Mouse (Mus musculus): Measurements from ENCODE around the gene Fcho2.

GRCm38 (mm10) chr13:98835740-98836139, 20.5 kb upstream of the Fcho2 start:
- TF ChIP-seq POLR2A (IDR thresholded peaks at IDR 0.05; ENCODE audit: low read depth, low read length) (no peak), CTCF (conservative IDR thresholded peaks at IDR 0.05 in 1 of 2, IDR thresholded peaks at IDR 0.05 in 1 of 2; ENCODE audit: low read depth in 2 of 2, low read length in 2 of 2) (no peak), POLR2AphosphoS2 (IDR thresholded peaks at IDR 0.05; ENCODE audit: low read depth, low read length) (no peak; the same call in 1 of the 2 replicates), MAFK (IDR thresholded peaks at IDR 0.05; ENCODE audit: insufficient replicate concordance, low read length) (no peak)

Measured in CH12.LX (cell line).